Mouse (Mus musculus): ENCODE measurements around the gene Ptpn11.

GRCm38 (mm10) chr5:121166884-121167283, 24.3 kb downstream of the Ptpn11 start:
- TF ChIP-seq CTCF (conservative IDR thresholded peaks at IDR 0.05; ENCODE audit: low read length), result no peak
- TF ChIP-seq NANOG (IDR thresholded peaks at IDR 0.05; ENCODE audit: borderline replicate concordance, low read length), result no peak
- TF ChIP-seq POU5F1 (IDR thresholded peaks at IDR 0.05; ENCODE audit: borderline replicate concordance, low read length), result no peak

All from E14TG2a.4 (cell line).